Mouse (Mus musculus): ENCODE data around the gene Slit3.

Gene Slit3

GRCm38 (mm10) chr11:35578796-35579195 is 457.8 kb downstream of the Slit3 start:
- DNase-seq (ENCODE audit: low read depth, low spot score) = no peak

GRCm38 (mm10) chr11:35582591-35582990 is 461.6 kb downstream of the Slit3 start:
- DNase-seq (ENCODE audit: low read depth, low spot score) = no peak

- no peak for DNase-seq (ENCODE audit: low read depth, low spot score)
These were observed 462.6 kb downstream of the Slit3 start for GRCm38 (mm10) chr11:35583633-35584032.

GRCm38 (mm10) chr11:35587174-35587959 is 466.3 kb downstream of the Slit3 start:
- DNase-seq (ENCODE audit: low read depth, low spot score) = peak; percentile 62

- DNase-seq (ENCODE audit: low read depth, low spot score) = no peak
These were observed 468.9 kb downstream of the Slit3 start for GRCm38 (mm10) chr11:35589892-35590291.

- DNase-seq (ENCODE audit: low read depth, low spot score) = no peak
These were observed 472.4 kb downstream of the Slit3 start for GRCm38 (mm10) chr11:35593146-35594034.

- DNase-seq (ENCODE audit: low read depth, low spot score) = no peak
These were observed 475.0 kb downstream of the Slit3 start for GRCm38 (mm10) chr11:35596064-35596463.

- no peak for DNase-seq (ENCODE audit: low read depth, low spot score)
These were observed 476.9 kb downstream of the Slit3 start for GRCm38 (mm10) chr11:35597882-35598281.

GRCm38 (mm10) chr11:35598732-35599131 is 477.7 kb downstream of the Slit3 start:
- no peak for DNase-seq (ENCODE audit: low read depth, low spot score)

- no peak for DNase-seq (ENCODE audit: low read depth, low spot score)
These were observed 480.7 kb downstream of the Slit3 start for GRCm38 (mm10) chr11:35601652-35602240.

GRCm38 (mm10) chr11:35602586-35602985 is 481.6 kb downstream of the Slit3 start:
- DNase-seq (ENCODE audit: low read depth, low spot score) = no peak

- DNase-seq (ENCODE audit: low read depth, low spot score) = no peak
These were observed 482.9 kb downstream of the Slit3 start for GRCm38 (mm10) chr11:35603946-35604345.

- DNase-seq (ENCODE audit: low read depth, low spot score) = no peak
These were observed 484.1 kb downstream of the Slit3 start for GRCm38 (mm10) chr11:35604848-35605790.

GRCm38 (mm10) chr11:35607191-35607590 is 486.2 kb downstream of the Slit3 start:
- peak; percentile 86 for DNase-seq (ENCODE audit: low read depth, low spot score)

- no peak for DNase-seq (ENCODE audit: low read depth, low spot score)
These were observed 487.8 kb downstream of the Slit3 start for GRCm38 (mm10) chr11:35608794-35609193.

- DNase-seq (ENCODE audit: low read depth, low spot score) = no peak
These were observed 491.4 kb downstream of the Slit3 start for GRCm38 (mm10) chr11:35612262-35612896.

- no peak for DNase-seq (ENCODE audit: low read depth, low spot score)
These were observed 493.5 kb downstream of the Slit3 start for GRCm38 (mm10) chr11:35614530-35614929.

- DNase-seq (ENCODE audit: low read depth, low spot score) = no peak
These were observed 498.4 kb downstream of the Slit3 start for GRCm38 (mm10) chr11:35619421-35619820.

GRCm38 (mm10) chr11:35622736-35623135 is 501.7 kb downstream of the Slit3 start:
- DNase-seq (ENCODE audit: low read depth, low spot score) = no peak

GRCm38 (mm10) chr11:35624515-35625270 is 503.7 kb downstream of the Slit3 start:
- no peak for DNase-seq (ENCODE audit: low read depth, low spot score)

Data from telencephalon, adult 2 months (tissue).